Mouse (Mus musculus) mesoderm, embryonic 11.5 days (tissue): ENCODE measurements at regions not wholly inside any gene's neighbourhood (a gene's known extent, or its start where the extent isn't known, plus 50 kb on each side); places are given as distances from the start of the nearest gene placed in this dataset.
"Not testable (repeated sequence)": the region's sequence is repeated elsewhere in the genome, so short reads cannot be mapped to it uniquely, and the experiment has no call there.

Source experiments
- DNase-seq: peaks from one replicate; pipeline ENCODE4 v3.0.0-alpha.2; 2012; ENCODE audit warnings: low read depth, low spot score

- DNase-seq: peak; percentile 67
Measured at GRCm38 (mm10) chr16:30190351-30190750, 76.9 kb downstream of the Cpn2 start.

- peak; percentile 67 for DNase-seq
Measured at GRCm38 (mm10) chr16:30190935-30191514, 76.3 kb downstream of the Cpn2 start.

- no peak for DNase-seq
Measured at GRCm38 (mm10) chr16:30193294-30194261, 73.7 kb downstream of the Cpn2 start.

GRCm38 (mm10) chr16:30194836-30195235 is 72.5 kb downstream of the Cpn2 start:
- DNase-seq: no peak

GRCm38 (mm10) chr16:30195859-30196258 is 71.4 kb downstream of the Cpn2 start:
- DNase-seq: not testable (repeated sequence)

GRCm38 (mm10) chr16:30197351-30197750 is 69.9 kb downstream of the Cpn2 start:
- DNase-seq: no peak

- no peak for DNase-seq
Measured at GRCm38 (mm10) chr16:30199836-30200235, 67.5 kb downstream of the Cpn2 start.

- DNase-seq: no peak
Measured at GRCm38 (mm10) chr16:30204144-30204543, 63.2 kb downstream of the Cpn2 start.

GRCm38 (mm10) chr16:30205314-30205815 is 61.9 kb downstream of the Cpn2 start:
- no peak for DNase-seq

GRCm38 (mm10) chr16:30205816-30206356 is 61.4 kb downstream of the Cpn2 start:
- no peak for DNase-seq
